18 mouse cellular contexts compared by ENCODE assay signal in the genomic region with DNA sequence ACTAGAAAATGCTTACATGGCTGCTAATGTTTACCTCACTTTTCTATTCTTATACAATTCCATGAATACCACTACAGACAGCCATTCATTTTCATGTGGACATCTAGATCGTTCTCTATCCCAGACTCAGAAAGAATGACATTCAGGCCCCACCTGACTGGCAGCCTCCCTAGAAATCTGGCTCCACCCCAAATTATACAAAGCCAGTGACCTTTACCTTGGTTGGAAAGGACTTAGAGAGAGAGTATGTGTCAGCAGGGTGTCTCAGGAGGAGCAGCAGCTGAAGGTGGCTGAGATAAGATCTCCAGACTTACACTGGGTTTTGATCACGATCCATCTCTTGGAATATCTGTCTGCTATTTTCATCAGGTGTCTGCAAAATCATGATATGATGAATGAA. TPM values are rescaled to one million over a fixed set of nuclear protein-coding genes. Genes with fewer than 3 reads are reported as not detected.
"Had no signal": no experiment of that assay in that cellular context is flagged by ENCODE, and none has a peak within 500 bp of the region (broad histone marks: within the 10 kb centered on the region; RNA-seq: fewer than 3 reads in every experiment).

No protein-coding gene starts in this region.

RNA-seq across cellular contexts. Expression of gene Ces2c, which starts 22.0 kb away (rescaled TPM):
- polyA plus RNA-seq: cerebellum, adult 2 months; embryonic facial prominence, embryonic 10.5 days; embryonic facial prominence, embryonic 11.5 days; embryonic facial prominence, embryonic 12.5 days; embryonic facial prominence, embryonic 13.5 days; embryonic facial prominence, embryonic 14.5 days; embryonic facial prominence, embryonic 15.5 days; erythroblast, embryonic 14.5 days; forebrain, embryonic 10.5 days; forebrain, embryonic 11.5 days; forebrain, embryonic 12.5 days; forebrain, embryonic 13.5 days; forebrain, embryonic 14.5 days; forebrain, embryonic 15.5 days; forebrain, embryonic 16.5 days; forebrain, postnatal 0 days; frontal cortex, adult 2 months; heart, adult 2 months had no signal

RNA-seq across cellular contexts. Expression of gene Ces2b, which starts 37.5 kb away (rescaled TPM):
- polyA plus RNA-seq: cerebellum, adult 2 months; embryonic facial prominence, embryonic 14.5 days; erythroblast, embryonic 14.5 days; forebrain, postnatal 0 days had no signal

RNA-seq across cellular contexts. Expression of gene Ces2e, which starts 57.2 kb away (rescaled TPM):
- polyA plus RNA-seq: embryonic facial prominence, embryonic 10.5 days; embryonic facial prominence, embryonic 12.5 days; erythroblast, embryonic 14.5 days; forebrain, embryonic 10.5 days; forebrain, embryonic 11.5 days; forebrain, embryonic 12.5 days; forebrain, embryonic 13.5 days; forebrain, embryonic 14.5 days; forebrain, embryonic 15.5 days; forebrain, embryonic 16.5 days; forebrain, postnatal 0 days; frontal cortex, adult 2 months had no signal
